Mouse (Mus musculus): ENCODE results near the gene Morc2a. TPM values are rescaled to one million over a fixed set of nuclear protein-coding genes. Genes with fewer than 3 reads are reported as not detected.

Gene Morc2a
- total and polyA plus RNA-seq, 3 experiments: 6.6 to 18.5 (median 16.1) TPM

- Histone ChIP-seq H3K27me3 (ENCODE audit: control insufficient read depth, insufficient read depth, low read length) (no peaks in the 10 kb centered on the region), H3K9ac (ENCODE audit: low read depth, low read length) (no peak overlapping the region), H3K27ac (no peak overlapping the region), H3K4me1 (ENCODE audit: control insufficient read depth, insufficient read depth, low read length) (no peaks in the 10 kb centered on the region), H3K36me3 (ENCODE audit: control insufficient read depth, insufficient read depth, low read length) (peaks cover 2% of the 10 kb centered on the region; the same call in 1 of the 2 replicates), H3K79me2 (replicated peaks; ENCODE audit: control insufficient read depth, insufficient read depth, low read length) (no peaks in the 10 kb centered on the region), H3K4me3 (no peak overlapping the region)
- WGBS: 93% methylated on average over 2 of the region's 2 CpGs
- TF ChIP-seq POLR2A (IDR thresholded peaks at IDR 0.05; ENCODE audit: insufficient read depth, low read depth, low read length): no peak
- TF ChIP-seq CTCF (IDR thresholded peaks at IDR 0.05): no peak
- TF ChIP-seq EP300 (IDR thresholded peaks at IDR 0.05; ENCODE audit: insufficient read depth, low read depth, low read length): no peak
- DNase-seq: no peak
- intact Hi-C loops (cut with DNase I): no loop called here
Measured at GRCm38 (mm10) chr11:3661964-3662363, 13.0 kb downstream of the Morc2a start.

- Histone ChIP-seq H3K79me2 (replicated peaks; ENCODE audit: control insufficient read depth, insufficient read depth, low read length) (no peaks in the 10 kb centered on the region), H3K27me3 (ENCODE audit: control insufficient read depth, insufficient read depth, low read length) (no peaks in the 10 kb centered on the region), H3K4me1 (ENCODE audit: control insufficient read depth, insufficient read depth, low read length) (no peaks in the 10 kb centered on the region), H3K27ac (no peak overlapping the region), H3K36me3 (ENCODE audit: control insufficient read depth, insufficient read depth, low read length) (peaks cover 11% of the 10 kb centered on the region), H3K9ac (ENCODE audit: low read depth, low read length) (no peak overlapping the region), H3K4me3 (no peak overlapping the region)
- intact Hi-C loops (cut with DNase I): no loop called here
- TF ChIP-seq POLR2A (IDR thresholded peaks at IDR 0.05; ENCODE audit: insufficient read depth, low read depth, low read length) (no peak), CTCF (IDR thresholded peaks at IDR 0.05) (no peak), EP300 (IDR thresholded peaks at IDR 0.05; ENCODE audit: insufficient read depth, low read depth, low read length) (no peak)
- WGBS: 81% methylated on average over 3 of the region's 3 CpGs
- DNase-seq: no peak
Measured at GRCm38 (mm10) chr11:3667506-3667905, 18.5 kb downstream of the Morc2a start.

- intact Hi-C loops (cut with DNase I): no loop called here
- Histone ChIP-seq H3K36me3 (ENCODE audit: control insufficient read depth, insufficient read depth, low read length) (peaks cover 11% of the 10 kb centered on the region), H3K79me2 (replicated peaks; ENCODE audit: control insufficient read depth, insufficient read depth, low read length) (no peaks in the 10 kb centered on the region)
Measured at GRCm38 (mm10) chr11:3668768-3669167, 19.8 kb downstream of the Morc2a start.

GRCm38 (mm10) chr11:3669849-3670248, 20.9 kb downstream of the Morc2a start:
- no peak overlapping the region for H3K27ac ChIP-seq
- TF ChIP-seq POLR2A (IDR thresholded peaks at IDR 0.05; ENCODE audit: insufficient read depth, low read depth, low read length): no peak
- TF ChIP-seq EP300 (IDR thresholded peaks at IDR 0.05; ENCODE audit: insufficient read depth, low read depth, low read length): no peak
- no peak for TF ChIP-seq CTCF (IDR thresholded peaks at IDR 0.05)
- no peaks in the 10 kb centered on the region; the same call in 1 of the 2 replicates for H3K4me1 ChIP-seq (ENCODE audit: control insufficient read depth, insufficient read depth, low read length)
- H3K79me2 ChIP-seq (replicated peaks; ENCODE audit: control insufficient read depth, insufficient read depth, low read length): no peaks in the 10 kb centered on the region
- intact Hi-C loops (cut with DNase I): no loop called here
- peaks cover 11% of the 10 kb centered on the region for H3K36me3 ChIP-seq (ENCODE audit: control insufficient read depth, insufficient read depth, low read length)
- no peak for DNase-seq
- no peaks in the 10 kb centered on the region for H3K27me3 ChIP-seq (ENCODE audit: control insufficient read depth, insufficient read depth, low read length)
- H3K9ac ChIP-seq (ENCODE audit: low read depth, low read length): no peak overlapping the region
- H3K4me3 ChIP-seq: no peak overlapping the region

More at GRCm38 (mm10) chr11:3668768-3669167, 19.8 kb downstream of the Morc2a start:
- Histone ChIP-seq H3K27me3 (ENCODE audit: control insufficient read depth, insufficient read depth, low read length) (no peaks in the 10 kb centered on the region), H3K4me3 (no peak overlapping the region), H3K9ac (ENCODE audit: low read depth, low read length) (no peak overlapping the region), H3K27ac (no peak overlapping the region), H3K4me1 (ENCODE audit: control insufficient read depth, insufficient read depth, low read length) (no peaks in the 10 kb centered on the region)
- TF ChIP-seq POLR2A (IDR thresholded peaks at IDR 0.05; ENCODE audit: insufficient read depth, low read depth, low read length) (no peak), EP300 (IDR thresholded peaks at IDR 0.05; ENCODE audit: insufficient read depth, low read depth, low read length) (no peak), CTCF (IDR thresholded peaks at IDR 0.05) (no peak)
- no peak for DNase-seq
- 86% methylated on average over 2 of the region's 2 CpGs for WGBS

GRCm38 (mm10) chr11:3671000-3671628, 22.1 kb downstream of the Morc2a start:
- Histone ChIP-seq H3K4me3 (no peak overlapping the region), H3K79me2 (replicated peaks; ENCODE audit: control insufficient read depth, insufficient read depth, low read length) (no peaks in the 10 kb centered on the region), H3K4me1 (ENCODE audit: control insufficient read depth, insufficient read depth, low read length) (no peaks in the 10 kb centered on the region; the same call in 1 of the 2 replicates), H3K27me3 (ENCODE audit: control insufficient read depth, insufficient read depth, low read length) (no peaks in the 10 kb centered on the region), H3K27ac (no peak overlapping the region), H3K36me3 (ENCODE audit: control insufficient read depth, insufficient read depth, low read length) (peaks cover 14% of the 10 kb centered on the region), H3K9ac (ENCODE audit: low read depth, low read length) (no peak overlapping the region)
- TF ChIP-seq EP300 (IDR thresholded peaks at IDR 0.05; ENCODE audit: insufficient read depth, low read depth, low read length) (no peak), CTCF (IDR thresholded peaks at IDR 0.05) (no peak), POLR2A (IDR thresholded peaks at IDR 0.05; ENCODE audit: insufficient read depth, low read depth, low read length) (no peak)
- WGBS: 96% methylated on average over 1 of the region's 1 CpGs
- DNase-seq: no peak
- intact Hi-C loops (cut with DNase I): no loop called here

GRCm38 (mm10) chr11:3674545-3674944, 25.6 kb downstream of the Morc2a start:
- no peaks in the 10 kb centered on the region; the same call in none of the 2 replicates for H3K4me1 ChIP-seq (ENCODE audit: control insufficient read depth, insufficient read depth, low read length)
- H3K36me3 ChIP-seq (ENCODE audit: control insufficient read depth, insufficient read depth, low read length): peaks cover 8% of the 10 kb centered on the region
- DNase-seq: no peak
- TF ChIP-seq POLR2A (IDR thresholded peaks at IDR 0.05; ENCODE audit: insufficient read depth, low read depth, low read length): no peak
- TF ChIP-seq EP300 (IDR thresholded peaks at IDR 0.05; ENCODE audit: insufficient read depth, low read depth, low read length): no peak
- no peak for TF ChIP-seq CTCF (IDR thresholded peaks at IDR 0.05)
- H3K4me3 ChIP-seq: no peak overlapping the region
- no peak overlapping the region for H3K9ac ChIP-seq (ENCODE audit: low read depth, low read length)
- no peaks in the 10 kb centered on the region for H3K79me2 ChIP-seq (replicated peaks; ENCODE audit: control insufficient read depth, insufficient read depth, low read length)
- H3K27ac ChIP-seq: no peak overlapping the region
- no peaks in the 10 kb centered on the region for H3K27me3 ChIP-seq (ENCODE audit: control insufficient read depth, insufficient read depth, low read length)
- intact Hi-C loops (cut with DNase I): no loop called here
- WGBS: 65% methylated on average over 4 of the region's 4 CpGs
